Mouse (Mus musculus) megakaryocyte, embryonic 14.5 days (primary cell): ENCODE data around the gene Parm1. TPM values are rescaled to one million over a fixed set of nuclear protein-coding genes. Genes with fewer than 3 reads are reported as not detected.

ENCODE experiments used
- H3K27me3 ChIP-seq: replicated peaks from 2 replicates; pipeline ENCODE3; 2012; ENCODE audit warnings: inconsistent platforms
- H3K36me3 ChIP-seq: replicated peaks from 2 replicates; pipeline ENCODE3; 2012; ENCODE audit warnings: low read length, inconsistent platforms, mixed read lengths
- H3K4me1 ChIP-seq: 2 replicates; pipeline ENCODE4 v1.6.1; 2012; ENCODE audit warnings: inconsistent platforms
- H3K4me3 ChIP-seq: replicated peaks from 2 replicates; pipeline ENCODE3; 2012; ENCODE audit warnings: moderate library complexity, mild to moderate bottlenecking, inconsistent platforms
- H3K9me3 ChIP-seq: 2 replicates; pipeline ENCODE4 v1.6.1; 2012; ENCODE audit warnings: inconsistent platforms
- FLI1 ChIP-seq: IDR thresholded peaks from 2 replicates; pipeline ENCODE4 v1.6.1; 2012; ENCODE audit warnings: low read length, inconsistent platforms, mixed read lengths
- GATA1 ChIP-seq: IDR thresholded peaks from 3 replicates; pipeline ENCODE4 v1.6.1; 2012; ENCODE audit warnings: mixed read lengths, low read length, inconsistent platforms, borderline replicate concordance
- polyA plus RNA-seq: library from polyadenylated mRNA; stranded (reverse); fragments of >175 nt; gene quantifications from 2 replicates; pipeline ENCODE4 v1.2.3, GENCODE M21; 2012; ENCODE audit warnings: low replicate concordance; ENCODE audit not compliant: insufficient read depth

Gene Parm1
- polyA plus RNA-seq, 1 experiment: 3.1 TPM

DNA sequence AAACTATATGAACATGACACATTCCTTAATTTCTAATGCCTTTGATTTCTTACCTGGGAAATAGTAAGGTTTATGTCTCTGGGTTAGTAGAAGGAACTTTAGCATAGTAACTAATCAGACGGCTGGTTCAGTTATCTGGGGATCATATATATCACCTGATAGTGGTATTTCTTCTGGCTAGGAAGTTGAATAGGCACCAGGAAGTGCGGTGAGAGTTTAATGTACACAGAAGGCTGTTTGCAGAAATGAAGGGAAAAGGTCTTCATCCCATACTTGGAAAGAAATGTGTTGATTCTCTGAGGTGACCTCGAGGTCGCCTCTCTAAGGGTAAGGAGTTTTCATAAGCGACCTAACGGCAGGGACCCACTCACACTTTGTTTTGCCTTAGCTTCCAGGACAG lies 338 bp upstream of the Parm1 start:
- H3K36me3 ChIP-seq: no peaks in the 10 kb centered on the region
- TF ChIP-seq FLI1 (no peak), GATA1 (no peak)
- H3K4me3 ChIP-seq: peak overlapping the region; percentile 96
- H3K27me3 ChIP-seq: peaks cover 13% of the 10 kb centered on the region
- no peaks in the 10 kb centered on the region for H3K9me3 ChIP-seq
- H3K4me1 ChIP-seq: peaks cover 36% of the 10 kb centered on the region

- Histone ChIP-seq H3K4me3 (peak overlapping the region; percentile 96), H3K27me3 (peaks cover 11% of the 10 kb centered on the region), H3K4me1 (peaks cover 36% of the 10 kb centered on the region), H3K36me3 (no peaks in the 10 kb centered on the region), H3K9me3 (no peaks in the 10 kb centered on the region)
- TF ChIP-seq GATA1 (no peak), FLI1 (no peak)
Measured at GRCm38 (mm10) chr5:91518302-91518790, 931 bp downstream of the Parm1 start.

DNA sequence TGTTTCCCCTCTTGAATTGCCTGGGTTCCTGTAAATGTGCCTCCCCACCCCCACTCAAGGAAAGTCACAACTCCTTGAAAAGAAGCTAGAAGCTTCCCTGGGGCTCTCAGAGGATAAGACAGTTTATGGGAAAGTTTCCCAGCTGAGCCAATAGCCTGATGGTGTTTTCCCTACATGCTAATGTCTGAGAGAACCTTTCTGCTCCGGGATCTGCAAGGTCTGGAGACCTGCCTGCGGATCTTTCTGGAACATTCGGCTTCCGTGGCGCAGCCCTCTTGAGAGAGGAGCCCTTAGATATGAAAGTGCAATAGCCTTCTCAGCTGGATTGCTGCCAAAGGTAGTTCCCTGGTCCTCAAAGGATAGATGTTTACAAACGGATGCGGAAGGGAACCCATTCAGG lies 1.5 kb downstream of the Parm1 start:
- H3K36me3 ChIP-seq: no peaks in the 10 kb centered on the region
- no peak for TF ChIP-seq GATA1
- H3K4me1 ChIP-seq: peaks cover 36% of the 10 kb centered on the region
- no peaks in the 10 kb centered on the region for H3K9me3 ChIP-seq
- peak overlapping the region; percentile 96 for H3K4me3 ChIP-seq
- peaks cover 11% of the 10 kb centered on the region for H3K27me3 ChIP-seq

DNA sequence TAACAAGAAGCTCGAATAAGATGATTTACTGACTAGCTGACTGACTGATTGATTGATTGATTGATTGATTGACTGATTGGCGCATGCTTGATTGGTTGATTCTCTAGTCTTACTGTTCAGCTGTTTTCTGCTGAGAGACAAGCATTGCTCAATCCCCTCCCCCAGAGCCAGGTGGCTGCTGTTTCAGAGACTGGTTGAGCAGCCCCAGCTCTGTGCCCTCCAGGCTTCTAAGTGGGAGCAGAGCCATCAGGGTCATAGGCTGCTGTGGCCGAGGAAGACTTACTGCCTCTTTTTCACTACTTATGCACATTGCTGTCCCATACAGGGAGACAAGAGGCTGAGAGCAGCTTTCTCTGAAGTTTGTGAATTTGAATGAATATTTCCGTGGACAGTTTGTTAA lies 2.1 kb downstream of the Parm1 start:
- no peaks in the 10 kb centered on the region for H3K36me3 ChIP-seq
- no peaks in the 10 kb centered on the region for H3K9me3 ChIP-seq
- H3K4me1 ChIP-seq: peaks cover 36% of the 10 kb centered on the region
- peak overlapping the region; percentile 7 for H3K4me3 ChIP-seq
- H3K27me3 ChIP-seq: peaks cover 11% of the 10 kb centered on the region
- no peak for TF ChIP-seq FLI1
- no peak for TF ChIP-seq GATA1

- Histone ChIP-seq H3K9me3 (peaks cover 13% of the 10 kb centered on the region), H3K27me3 (peaks cover 4% of the 10 kb centered on the region), H3K4me3 (no peak overlapping the region), H3K36me3 (peaks cover 3% of the 10 kb centered on the region), H3K4me1 (no peaks in the 10 kb centered on the region; the same call in 1 of the 2 replicates)
- TF ChIP-seq GATA1: no peak
- TF ChIP-seq FLI1: no peak
Measured at GRCm38 (mm10) chr5:91532748-91533496, 15.5 kb downstream of the Parm1 start.

DNA sequence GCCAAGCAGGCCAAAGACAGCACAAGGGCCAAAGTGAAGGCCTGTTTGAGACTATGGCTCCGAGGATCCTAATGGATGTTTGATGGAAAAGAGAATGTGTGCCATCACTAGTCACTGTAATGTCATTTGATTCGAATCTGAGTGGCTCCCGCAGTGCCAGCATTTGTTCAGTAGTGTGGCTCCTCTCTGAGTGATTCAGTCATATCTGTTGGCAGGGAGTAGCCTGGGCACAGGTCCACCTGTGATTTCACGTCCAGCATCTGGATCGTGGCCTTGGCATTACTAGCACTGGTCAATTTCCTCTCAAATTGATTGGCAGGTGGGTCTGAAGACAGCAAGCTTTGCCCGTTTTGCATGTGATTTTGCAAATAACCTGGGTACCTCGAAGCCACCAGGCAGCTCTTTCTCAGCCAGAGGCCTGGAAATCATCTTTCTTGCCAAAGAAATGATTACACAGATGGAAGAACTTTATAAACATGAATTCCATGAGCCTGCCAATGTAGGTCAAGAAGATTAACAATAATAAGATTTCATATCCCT lies 41.7 kb downstream of the Parm1 start:
- peaks cover 5% of the 10 kb centered on the region; the same call in 1 of the 2 replicates for H3K4me1 ChIP-seq
- H3K27me3 ChIP-seq: no peaks in the 10 kb centered on the region
- H3K36me3 ChIP-seq: peaks cover 4% of the 10 kb centered on the region
- H3K9me3 ChIP-seq: peaks cover 15% of the 10 kb centered on the region
- H3K4me3 ChIP-seq: no peak overlapping the region
- TF ChIP-seq GATA1: no peak
- TF ChIP-seq FLI1: no peak

GRCm38 (mm10) chr5:91559711-91560110 lies 42.3 kb downstream of the Parm1 start:
- H3K4me3 ChIP-seq: no peak overlapping the region
- peaks cover 5% of the 10 kb centered on the region; the same call in 1 of the 2 replicates for H3K4me1 ChIP-seq
- no peaks in the 10 kb centered on the region for H3K27me3 ChIP-seq
- TF ChIP-seq FLI1 (no peak), GATA1 (no peak)
- peaks cover 15% of the 10 kb centered on the region for H3K9me3 ChIP-seq
- peaks cover 4% of the 10 kb centered on the region for H3K36me3 ChIP-seq

DNA sequence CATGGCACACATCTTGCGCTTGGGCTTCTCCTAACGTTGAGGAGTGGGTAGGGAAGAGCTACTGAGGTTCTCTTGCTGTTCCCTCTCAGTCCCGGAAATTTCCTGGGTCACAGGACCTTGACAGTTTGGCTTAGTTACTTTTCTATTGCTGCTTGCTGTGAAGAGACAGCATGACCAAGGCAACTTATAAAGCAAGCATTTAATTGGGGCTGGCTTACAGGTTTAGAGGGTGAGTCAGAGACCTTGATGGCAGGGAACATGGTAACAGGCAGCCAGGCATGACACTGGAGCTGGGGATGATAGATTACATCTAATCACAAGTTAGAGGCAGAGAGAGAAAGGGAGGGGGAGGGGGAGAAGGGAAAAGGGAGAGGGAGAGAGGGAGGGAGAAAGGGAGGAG lies 44.0 kb downstream of the Parm1 start:
- H3K9me3 ChIP-seq: peaks cover 15% of the 10 kb centered on the region
- no peak overlapping the region for H3K4me3 ChIP-seq
- peaks cover 4% of the 10 kb centered on the region for H3K36me3 ChIP-seq
- H3K27me3 ChIP-seq: no peaks in the 10 kb centered on the region
- H3K4me1 ChIP-seq: peaks cover 5% of the 10 kb centered on the region; the same call in 1 of the 2 replicates
- no peak for TF ChIP-seq GATA1
- no peak for TF ChIP-seq FLI1

DNA sequence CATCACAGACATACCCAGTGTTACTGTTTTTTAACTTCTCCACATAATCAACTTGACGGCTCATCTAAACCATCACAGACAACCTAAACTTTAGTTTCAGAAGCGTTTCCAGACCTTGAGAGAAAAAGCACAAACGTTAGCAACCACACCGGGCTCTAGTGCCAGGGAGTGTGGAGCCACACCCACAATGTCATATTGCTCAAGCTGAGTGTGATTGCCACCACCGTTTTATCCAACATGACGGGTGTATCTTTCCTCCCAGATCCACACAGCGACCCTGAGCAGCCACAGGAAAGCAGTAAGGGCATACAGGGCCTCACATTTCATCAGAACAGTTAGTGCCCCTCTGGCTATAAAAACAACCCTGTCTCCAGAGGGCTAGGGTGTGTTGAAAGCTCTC lies 45.1 kb downstream of the Parm1 start:
- Histone ChIP-seq H3K4me1 (peaks cover 10% of the 10 kb centered on the region; the same call in 1 of the 2 replicates), H3K27me3 (no peaks in the 10 kb centered on the region), H3K36me3 (peaks cover 4% of the 10 kb centered on the region), H3K4me3 (no peak overlapping the region), H3K9me3 (peaks cover 15% of the 10 kb centered on the region)
- no peak for TF ChIP-seq GATA1
- no peak for TF ChIP-seq FLI1

DNA sequence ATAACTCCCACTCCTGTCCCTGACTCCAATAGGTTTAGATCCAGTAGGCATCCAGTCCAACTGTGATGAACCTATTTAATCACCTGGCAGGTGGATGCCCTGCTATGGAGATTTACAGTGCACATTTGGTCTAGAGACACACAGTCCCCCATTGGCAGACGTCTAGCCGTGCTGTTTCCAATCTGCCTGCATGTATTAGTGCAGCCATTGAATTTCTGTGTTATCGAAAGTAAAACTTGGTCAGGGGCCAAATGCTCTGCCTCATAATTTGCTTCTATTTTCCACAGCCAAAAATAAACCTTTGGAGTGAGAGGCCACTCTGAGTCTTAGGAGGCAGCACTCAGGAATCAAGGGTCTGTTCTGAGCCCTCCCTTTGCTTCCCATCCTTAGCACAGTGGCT lies 46.6 kb downstream of the Parm1 start:
- Histone ChIP-seq H3K36me3 (peaks cover 4% of the 10 kb centered on the region), H3K4me3 (no peak overlapping the region)
- TF ChIP-seq GATA1: no peak
- TF ChIP-seq FLI1: no peak

More for the DNA sequence above, 46.6 kb downstream of the Parm1 start:
- Histone ChIP-seq H3K9me3 (peaks cover 15% of the 10 kb centered on the region), H3K27me3 (no peaks in the 10 kb centered on the region), H3K4me1 (peaks cover 19% of the 10 kb centered on the region)
